Mouse (Mus musculus) heart, postnatal 25 days (tissue): ENCODE measurements around the gene Camkmt. TPM values are rescaled to one million over a fixed set of nuclear protein-coding genes. Genes with fewer than 3 reads are reported as not detected.

Experiments used
- DNase-seq: peaks from one replicate; pipeline ENCODE4 v3.0.0; 2022; ENCODE audit warnings: low spot score
- intact Hi-C: fragments of 180-260 bp; cut with DNase I; formaldehyde crosslinking; loops from one replicate; pipeline ENCODE4 v1.15.1; 2025
- total RNA-seq, 2 experiments: library from RNA; stranded (reverse); gene quantifications; 2 replicates each; pipeline ENCODE4 v1.2.3; 2021

Camkmt gene
- total RNA-seq, 2 experiments from 2014 or later, result 2.2 to 2.5 TPM

GRCm38 (mm10) chr17:85160786-85161185, 70.4 kb downstream of the Camkmt start:
- DNase-seq, result no peak
- intact Hi-C loops, result no loop called here

GRCm38 (mm10) chr17:85162569-85163271, 72.4 kb downstream of the Camkmt start:
- intact Hi-C loops, result no loop called here
- no peak for DNase-seq

GRCm38 (mm10) chr17:85163272-85163610, 72.9 kb downstream of the Camkmt start:
- DNase-seq, result no peak
- intact Hi-C loops, result no loop called here

- intact Hi-C loops, result no loop called here
These were observed 78.4 kb downstream of the Camkmt start for GRCm38 (mm10) chr17:85168761-85169160.

GRCm38 (mm10) chr17:85170541-85171255, 80.3 kb downstream of the Camkmt start:
- no peak for DNase-seq
- intact Hi-C loops, result no loop called here

More at GRCm38 (mm10) chr17:85168761-85169160, 78.4 kb downstream of the Camkmt start:
- no peak for DNase-seq

- no peak for DNase-seq
- intact Hi-C loops, result no loop called here
These were observed 81.6 kb downstream of the Camkmt start for GRCm38 (mm10) chr17:85171951-85172350.

GRCm38 (mm10) chr17:85177231-85177630, 86.9 kb downstream of the Camkmt start:
- intact Hi-C loops, result no loop called here
- no peak for DNase-seq

- DNase-seq, result no peak
- intact Hi-C loops, result no loop called here
These were observed 90.2 kb downstream of the Camkmt start for GRCm38 (mm10) chr17:85180471-85181060.

- intact Hi-C loops, result loop anchor here (1.0 to 10.0 kb wide), 4 partner anchors 72 to 875 kb away; no protein-coding TSS in a partner anchor
- peak; percentile 49 for DNase-seq
These were observed 99.1 kb downstream of the Camkmt start for GRCm38 (mm10) chr17:85189227-85190127.

- intact Hi-C loops, result loop anchor here (10.0 kb wide), 1 partner anchor 875 kb away; no protein-coding TSS in a partner anchor
- no peak for DNase-seq
These were observed 99.7 kb downstream of the Camkmt start for GRCm38 (mm10) chr17:85190128-85190435.

- DNase-seq, result no peak
- intact Hi-C loops, result loop anchor here (10.0 kb wide), 1 partner anchor 872 kb away; no protein-coding TSS in a partner anchor
These were observed 102.9 kb downstream of the Camkmt start for GRCm38 (mm10) chr17:85193294-85193693.

GRCm38 (mm10) chr17:85198781-85199180, 108.4 kb downstream of the Camkmt start:
- intact Hi-C loops, result loop anchor here (10.0 kb wide), 1 partner anchor 866 kb away; no protein-coding TSS in a partner anchor
- DNase-seq, result no peak

- intact Hi-C loops, result loop anchor here (10.0 kb wide), 1 partner anchor 865 kb away; no protein-coding TSS in a partner anchor
These were observed 109.0 kb downstream of the Camkmt start for GRCm38 (mm10) chr17:85199321-85199720.

GRCm38 (mm10) chr17:85218054-85218453, 127.7 kb downstream of the Camkmt start:
- no peak for DNase-seq
- intact Hi-C loops, result no loop called here

More at GRCm38 (mm10) chr17:85199321-85199720, 109.0 kb downstream of the Camkmt start:
- DNase-seq, result no peak

- DNase-seq, result no peak
These were observed 151.8 kb downstream of the Camkmt start for GRCm38 (mm10) chr17:85242109-85242508.

GRCm38 (mm10) chr17:85248962-85249361, 158.6 kb downstream of the Camkmt start:
- no peak for DNase-seq
- intact Hi-C loops, result no loop called here

More at GRCm38 (mm10) chr17:85242109-85242508, 151.8 kb downstream of the Camkmt start:
- intact Hi-C loops, result no loop called here

- no peak for DNase-seq
- intact Hi-C loops, result no loop called here
These were observed 159.4 kb downstream of the Camkmt start for GRCm38 (mm10) chr17:85249744-85250143.

- DNase-seq, result no peak
- intact Hi-C loops, result no loop called here
These were observed 166.6 kb downstream of the Camkmt start for GRCm38 (mm10) chr17:85256930-85257329.

- DNase-seq, result no peak
- intact Hi-C loops, result no loop called here
These were observed 167.0 kb downstream of the Camkmt start for GRCm38 (mm10) chr17:85257348-85257747.
